Mouse (Mus musculus): ENCODE data around the gene Acadl. TPM values are rescaled to one million over a fixed set of nuclear protein-coding genes. Genes with fewer than 3 reads are reported as not detected.

Gene Acadl
- polyA plus RNA-seq, 1 experiment from 2014 or later, result 83.4 TPM

DNA sequence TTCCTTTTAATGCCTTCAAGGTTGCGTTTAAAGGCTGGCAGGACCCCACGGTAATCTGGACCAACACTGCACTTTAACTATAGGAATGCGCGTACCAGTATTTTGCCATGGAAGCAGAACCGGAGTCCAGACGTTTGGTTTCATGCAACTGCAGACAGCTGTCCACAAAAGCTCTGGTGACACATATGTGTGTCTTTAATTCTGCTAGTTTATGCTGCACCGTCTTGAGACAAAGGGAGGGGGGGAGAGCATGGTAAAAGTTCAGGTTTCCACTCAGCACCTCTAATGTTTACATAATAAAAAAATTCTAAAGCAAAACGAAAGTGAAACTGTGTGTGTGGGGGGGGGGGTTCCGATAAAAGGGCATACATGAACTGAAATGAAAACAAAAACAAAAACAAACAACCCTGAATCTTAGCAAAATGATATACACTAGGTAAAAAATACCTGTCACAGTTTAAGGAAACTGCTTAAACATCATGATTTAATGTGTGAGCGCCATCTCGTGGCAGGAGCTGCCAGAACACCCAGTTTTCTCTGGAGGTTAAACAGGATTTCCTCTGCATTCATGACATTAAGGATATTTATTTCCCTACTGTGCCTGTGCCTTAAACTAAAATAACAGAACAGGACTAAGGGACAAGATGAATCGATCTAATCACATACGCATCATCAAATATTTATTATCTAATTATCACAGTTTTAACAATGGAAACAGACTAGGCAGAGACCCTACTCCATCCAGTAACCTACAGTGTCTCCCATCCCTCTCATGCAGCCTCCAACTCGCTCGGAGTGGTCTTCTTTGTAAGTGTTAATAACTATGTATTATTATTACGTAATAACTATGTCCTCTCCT, 24.7 kb downstream of the Acadl start:
- Histone ChIP-seq H3K9ac (no peak overlapping the region), H3K27ac (no peak overlapping the region), H3K27me3 (replicated peaks) (no peaks in the 10 kb centered on the region), H3K9me3 (replicated peaks) (no peaks in the 10 kb centered on the region), H3K4me1 (peaks cover 3% of the 10 kb centered on the region; the same call in 1 of the 2 replicates), H3K4me2 (peak overlapping the region; percentile 32), H3K4me3 (0 out of 2 replicates have a peak overlapping the region, but pooled peaks have one; percentile 22), H3K36me3 (peaks cover 52% of the 10 kb centered on the region)
- 52% methylated on average over 16 of the region's 16 CpGs for WGBS (ENCODE audit: insufficient replicate concordance)
- ATAC-seq, result peak; percentile 27; the same call in 1 of the 2 replicates

DNA sequence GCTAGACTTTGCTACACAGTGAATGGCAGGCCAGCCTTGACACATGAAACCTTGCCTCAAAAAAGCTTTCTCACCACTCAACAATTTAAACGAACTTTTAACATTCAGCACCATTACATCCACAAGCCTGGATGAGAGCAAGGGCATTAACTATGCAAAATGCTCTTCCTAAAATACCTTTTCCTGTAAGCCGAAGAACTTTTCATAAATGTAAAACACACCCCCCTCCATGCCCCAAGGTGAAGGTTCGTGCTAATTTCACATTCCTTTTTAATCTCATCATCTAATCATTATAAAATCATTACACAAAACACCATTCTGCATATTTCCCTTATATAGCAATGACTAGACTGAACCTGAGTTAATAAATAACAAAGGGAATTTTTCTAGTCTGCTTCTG, 25.9 kb downstream of the Acadl start:
- WGBS (ENCODE audit: insufficient replicate concordance), result 77% methylated on average over 3 of the region's 3 CpGs
- peaks cover 41% of the 10 kb centered on the region for H3K36me3 ChIP-seq

DNA sequence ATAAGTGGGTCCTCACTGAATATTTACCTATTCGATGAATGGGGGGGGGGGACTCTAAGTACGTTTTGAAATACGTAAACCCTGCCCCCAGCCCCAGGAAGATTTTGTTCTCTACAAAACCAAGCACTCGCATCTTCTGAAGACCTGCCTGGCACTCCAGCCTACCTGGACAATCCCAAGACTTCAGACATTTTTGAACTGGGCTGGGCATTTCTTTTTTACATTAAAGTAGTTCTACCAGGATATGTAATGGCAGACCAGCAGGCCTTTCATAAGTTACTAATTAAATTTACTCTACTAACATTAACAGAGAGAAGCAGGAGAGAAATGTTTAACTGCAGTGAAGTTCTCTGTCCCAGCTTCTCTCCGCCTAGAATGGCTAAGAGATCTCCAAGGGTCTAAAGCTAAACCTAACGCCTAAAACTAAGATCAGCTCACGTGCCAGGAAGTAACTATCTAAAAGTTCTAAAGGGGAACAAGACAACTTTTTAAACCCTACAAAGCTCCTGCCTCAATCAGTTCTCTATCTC, 30.4 kb downstream of the Acadl start:
- no peak overlapping the region for H3K27ac ChIP-seq
- H3K4me1 ChIP-seq, result no peaks in the 10 kb centered on the region
- 71% methylated on average over 7 of the region's 7 CpGs for WGBS (ENCODE audit: insufficient replicate concordance)
- no peak overlapping the region for H3K4me2 ChIP-seq
- H3K27me3 ChIP-seq (replicated peaks), result no peaks in the 10 kb centered on the region
- no peak for ATAC-seq
- H3K4me3 ChIP-seq, result no peak overlapping the region
- H3K9me3 ChIP-seq (replicated peaks), result no peaks in the 10 kb centered on the region
- peaks cover 22% of the 10 kb centered on the region for H3K36me3 ChIP-seq
- no peak overlapping the region for H3K9ac ChIP-seq

More for the DNA sequence above, 25.9 kb downstream of the Acadl start:
- H3K4me3 ChIP-seq, result no peak overlapping the region
- peaks cover 3% of the 10 kb centered on the region; the same call in 1 of the 2 replicates for H3K4me1 ChIP-seq
- H3K27ac ChIP-seq, result no peak overlapping the region
- H3K27me3 ChIP-seq (replicated peaks), result no peaks in the 10 kb centered on the region
- no peaks in the 10 kb centered on the region for H3K9me3 ChIP-seq (replicated peaks)
- no peak for ATAC-seq
- H3K4me2 ChIP-seq, result no peak overlapping the region
- H3K9ac ChIP-seq, result no peak overlapping the region

GRCm38 (mm10) chr1:66831824-66832600, 31.1 kb downstream of the Acadl start:
- ATAC-seq, result no peak
- WGBS (ENCODE audit: insufficient replicate concordance), result 76% methylated on average over 9 of the region's 9 CpGs
- Histone ChIP-seq H3K4me3 (no peak overlapping the region), H3K9me3 (replicated peaks) (no peaks in the 10 kb centered on the region), H3K27ac (no peak overlapping the region), H3K27me3 (replicated peaks) (no peaks in the 10 kb centered on the region), H3K9ac (no peak overlapping the region), H3K4me2 (no peak overlapping the region), H3K36me3 (peaks cover 19% of the 10 kb centered on the region), H3K4me1 (0 out of 2 replicates have a peak, but pooled peaks cover under 1% of the 10 kb centered on the region)

DNA sequence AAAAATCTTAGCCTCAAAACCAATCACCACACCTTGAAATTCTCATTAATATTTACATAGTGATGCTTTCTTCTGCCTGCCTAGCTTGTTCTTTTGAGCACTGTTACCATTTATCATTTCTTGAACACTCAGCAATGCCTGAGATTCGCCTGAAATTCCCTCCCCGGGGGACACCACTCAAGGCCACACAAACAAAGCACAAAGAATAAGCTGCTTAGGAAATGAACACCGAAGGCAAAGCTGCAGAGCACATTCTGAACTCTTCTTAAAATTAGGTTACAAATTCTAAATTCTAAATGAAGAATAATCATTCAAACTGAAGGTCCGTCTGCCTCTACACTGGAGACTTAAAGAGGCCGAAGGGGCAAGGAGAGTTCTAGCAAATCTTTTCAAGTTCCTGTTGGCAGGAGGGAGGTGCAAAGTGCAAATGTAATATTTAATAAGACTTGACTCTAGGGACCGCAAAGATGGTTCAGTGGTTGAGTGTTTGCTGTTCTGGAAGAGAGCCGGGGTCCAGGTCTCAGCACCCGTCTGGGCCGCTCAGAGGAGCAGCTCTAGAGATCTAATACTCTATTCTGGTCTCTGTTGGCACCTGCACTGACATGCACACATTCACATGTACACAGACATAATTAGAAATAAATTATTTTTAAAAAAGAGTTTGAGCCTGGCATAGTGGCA, 33.5 kb downstream of the Acadl start:
- Histone ChIP-seq H3K9ac (no peak overlapping the region), H3K27me3 (replicated peaks) (no peaks in the 10 kb centered on the region), H3K27ac (no peak overlapping the region), H3K4me2 (no peak overlapping the region), H3K36me3 (peaks cover 4% of the 10 kb centered on the region), H3K9me3 (replicated peaks) (no peaks in the 10 kb centered on the region), H3K4me3 (no peak overlapping the region), H3K4me1 (0 out of 2 replicates have a peak, but pooled peaks cover 3% of the 10 kb centered on the region)
- WGBS (ENCODE audit: insufficient replicate concordance), result 81% methylated on average over 9 of the region's 9 CpGs
- no peak for ATAC-seq

DNA sequence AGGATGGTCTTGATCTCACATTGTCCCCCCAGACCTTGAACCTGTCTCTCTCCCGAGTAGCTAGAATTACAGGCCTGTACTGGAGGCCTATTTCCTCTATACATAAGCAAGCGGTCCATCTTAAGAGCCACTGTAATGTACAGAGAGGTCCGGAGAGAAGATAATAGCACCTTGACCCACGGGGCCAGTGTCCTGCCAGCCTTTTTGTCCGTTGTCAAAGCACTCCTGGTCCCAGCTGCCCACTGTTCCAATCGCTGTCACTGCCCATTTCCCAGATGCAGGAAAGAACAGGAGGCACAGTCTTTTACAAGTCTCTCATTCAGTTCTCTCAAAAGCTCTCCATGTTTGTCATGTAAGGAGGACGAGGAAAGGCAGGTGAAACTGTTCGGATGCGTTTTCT, 41.1 kb downstream of the Acadl start:
- H3K4me1 ChIP-seq, result peaks cover 5% of the 10 kb centered on the region
- H3K36me3 ChIP-seq, result no peaks in the 10 kb centered on the region
- no peak overlapping the region for H3K4me2 ChIP-seq
- H3K4me3 ChIP-seq, result no peak overlapping the region
- no peaks in the 10 kb centered on the region for H3K27me3 ChIP-seq (replicated peaks)
- no peak overlapping the region for H3K27ac ChIP-seq
- no peak for ATAC-seq
- 78% methylated on average over 9 of the region's 9 CpGs for WGBS (ENCODE audit: insufficient replicate concordance)
- H3K9ac ChIP-seq, result no peak overlapping the region
- H3K9me3 ChIP-seq (replicated peaks), result no peaks in the 10 kb centered on the region

- H3K36me3 ChIP-seq, result no peaks in the 10 kb centered on the region
- WGBS (ENCODE audit: insufficient replicate concordance), result 12% methylated on average over 7 of the region's 7 CpGs
- no peak overlapping the region for H3K9ac ChIP-seq
- H3K27ac ChIP-seq, result no peak overlapping the region
- H3K9me3 ChIP-seq (replicated peaks), result no peaks in the 10 kb centered on the region
- ATAC-seq, result no peak
- no peak overlapping the region for H3K4me3 ChIP-seq
- peaks cover 9% of the 10 kb centered on the region for H3K4me1 ChIP-seq
- no peak overlapping the region for H3K4me2 ChIP-seq
- H3K27me3 ChIP-seq (replicated peaks), result no peaks in the 10 kb centered on the region
Measured at GRCm38 (mm10) chr1:66820241-66820640, 42.8 kb downstream of the Acadl start.

DNA sequence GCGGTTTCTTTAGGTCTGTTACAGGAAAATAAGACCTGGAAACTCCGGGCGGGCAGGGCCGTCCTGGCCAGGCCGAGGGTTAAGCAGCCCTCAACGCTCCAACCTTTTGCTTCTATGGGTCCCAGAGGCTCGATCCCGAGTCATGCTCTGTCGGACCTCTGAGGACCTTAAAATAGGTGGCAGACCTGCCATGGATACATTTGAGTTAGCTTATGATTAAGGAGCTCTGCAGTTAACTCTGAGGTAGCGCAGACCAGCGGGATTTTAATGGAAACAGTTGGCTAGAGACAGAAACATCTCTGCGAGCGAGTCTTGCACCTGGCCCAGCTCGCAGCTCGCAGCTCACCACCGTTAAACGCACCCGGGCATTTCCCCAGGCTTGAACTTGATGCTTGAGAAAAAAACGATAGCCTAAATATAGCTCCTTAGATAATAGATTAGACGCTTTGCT, 45.2 kb downstream of the Acadl start:
- peak overlapping the region; percentile 90 for H3K9ac ChIP-seq

GRCm38 (mm10) chr1:66817453-66817839, 45.6 kb downstream of the Acadl start, which contains the start of gene Kansl1l:
TSS of gene Kansl1l (minus strand) at chr1:66817562.
- peak within 1 kb of the TSS; percentile 87 for H3K4me3 ChIP-seq
- H3K9ac ChIP-seq, result peak within 1 kb of the TSS; percentile 90
- ATAC-seq, result peak; percentile 92
- H3K36me3 ChIP-seq, result no peaks in the 10 kb centered on the region
- under 1% methylated on average over 28 of the region's 56 CpGs for WGBS (ENCODE audit: insufficient replicate concordance)
- no peaks in the 10 kb centered on the region for H3K27me3 ChIP-seq (replicated peaks)
- peak within 1 kb of the TSS; percentile 97 for H3K27ac ChIP-seq
- H3K4me1 ChIP-seq, result peaks cover 18% of the 10 kb centered on the region
- no peaks in the 10 kb centered on the region for H3K9me3 ChIP-seq (replicated peaks)
- peak within 1 kb of the TSS; percentile 79 for H3K4me2 ChIP-seq

More for the DNA sequence above, 45.2 kb downstream of the Acadl start:
- under 1% methylated on average over 20 of the region's 20 CpGs for WGBS (ENCODE audit: insufficient replicate concordance)
- H3K27ac ChIP-seq, result peak overlapping the region; percentile 97
- peaks cover 18% of the 10 kb centered on the region for H3K4me1 ChIP-seq
- peak; percentile 58 for ATAC-seq
- peak overlapping the region; percentile 87 for H3K4me3 ChIP-seq
- peak overlapping the region; percentile 79 for H3K4me2 ChIP-seq
- no peaks in the 10 kb centered on the region for H3K27me3 ChIP-seq (replicated peaks)
- H3K36me3 ChIP-seq, result no peaks in the 10 kb centered on the region
- H3K9me3 ChIP-seq (replicated peaks), result no peaks in the 10 kb centered on the region

GRCm38 (mm10) chr1:66816837-66817452, 46.1 kb downstream of the Acadl start:
- Histone ChIP-seq H3K9me3 (replicated peaks) (no peaks in the 10 kb centered on the region), H3K27ac (peak overlapping the region; percentile 97), H3K36me3 (no peaks in the 10 kb centered on the region), H3K4me2 (peak overlapping the region; percentile 79), H3K4me3 (peak overlapping the region; percentile 87), H3K4me1 (peaks cover 18% of the 10 kb centered on the region), H3K9ac (peak overlapping the region; percentile 90), H3K27me3 (replicated peaks) (no peaks in the 10 kb centered on the region)
- under 1% methylated on average over 54 of the region's 63 CpGs for WGBS (ENCODE audit: insufficient replicate concordance)
- ATAC-seq, result peak; percentile 77

All from liver, embryonic 12.5 days (tissue).